Mouse (Mus musculus) limb, embryonic 11.5 days (tissue): ENCODE measurements around the gene Larp1. TPM values are rescaled to one million over a fixed set of nuclear protein-coding genes. Genes with fewer than 3 reads are reported as not detected.
A peak's percentile ranks its signal among the peaks of the same experiment; 100 is the strongest.
"Not testable (repeated sequence)": the region's sequence is repeated elsewhere in the genome, so short reads cannot be mapped to it uniquely, and the experiment has no call there.

Experiments used
- ATAC-seq: fragments of 200-750 bp; cut with Nextera tagmentation; 2 replicates; pipeline ENCODE4 v1.8.0; 2017; ENCODE audit warnings: low read depth; ENCODE audit not compliant: insufficient number of reproducible peaks, low FRiP score, low TSS enrichment
- DNase-seq: peaks from one replicate; pipeline ENCODE4 v3.0.0-alpha.2; 2015; ENCODE audit warnings: low spot score
- H3K27ac ChIP-seq: fragments of 300-500 bp; sonication (generic); replicated peaks from 2 replicates; pipeline ENCODE4 v1.5.1; 2014; ENCODE audit warnings: low read depth, mild to moderate bottlenecking, low read length
- H3K27me3 ChIP-seq: fragments of 300-500 bp; sonication (generic); 2 replicates; pipeline ENCODE4 v1.6.1; 2014; ENCODE audit warnings: mild to moderate bottlenecking, low read length, mixed read lengths; ENCODE audit not compliant: control insufficient read depth, insufficient read depth
- H3K36me3 ChIP-seq: fragments of 300-500 bp; sonication (generic); 2 replicates; pipeline ENCODE4 v1.6.1; 2014; ENCODE audit warnings: mild to moderate bottlenecking, low read length, moderate library complexity, mixed read lengths; ENCODE audit not compliant: control insufficient read depth, insufficient read depth
- H3K4me1 ChIP-seq: fragments of 300-500 bp; sonication (generic); 2 replicates; pipeline ENCODE4 v1.6.1; 2014; ENCODE audit warnings: low read length, mixed read lengths; ENCODE audit not compliant: control insufficient read depth, insufficient read depth
- H3K4me2 ChIP-seq: fragments of 300-500 bp; sonication (generic); 2 replicates; pipeline ENCODE4 v1.6.1; 2014; ENCODE audit warnings: low read depth, mild to moderate bottlenecking, moderate library complexity; ENCODE audit not compliant: severe bottlenecking
- H3K4me3 ChIP-seq: fragments of 300-500 bp; sonication (generic); 2 replicates; pipeline ENCODE4 v1.5.1; 2014; ENCODE audit warnings: low read depth, low read length
- H3K9ac ChIP-seq: fragments of 300-500 bp; sonication (generic); 2 replicates; pipeline ENCODE4 v1.6.1; 2014; ENCODE audit warnings: mild to moderate bottlenecking, low read length
- H3K9me3 ChIP-seq: fragments of 300-500 bp; sonication (generic); 2 replicates; pipeline ENCODE4 v1.6.1; 2016; ENCODE audit warnings: low read length; ENCODE audit not compliant: control insufficient read depth
- WGBS: fragments of 180-500 bp; shearing (Covaris S2); extraction: QIAGEN DNeasy Blood & Tissue Kit; methylation state at CpG from one replicate; pipeline ENCODE4 v1.1.7; 2014; 5-methylcytosine and 5-hydroxymethylcytosine counted together
- polyA plus RNA-seq: library from polyadenylated mRNA; unstranded; fragments of >200 nt; fragmentation: Nextera tagmentation; extraction: Ambion mirVana; gene quantifications from 2 replicates; pipeline ENCODE4 v1.2.1, GENCODE M21; 2014

Gene Larp1
- polyA plus RNA-seq, 1 experiment from 2014 or later = 18.9 TPM

DNA sequence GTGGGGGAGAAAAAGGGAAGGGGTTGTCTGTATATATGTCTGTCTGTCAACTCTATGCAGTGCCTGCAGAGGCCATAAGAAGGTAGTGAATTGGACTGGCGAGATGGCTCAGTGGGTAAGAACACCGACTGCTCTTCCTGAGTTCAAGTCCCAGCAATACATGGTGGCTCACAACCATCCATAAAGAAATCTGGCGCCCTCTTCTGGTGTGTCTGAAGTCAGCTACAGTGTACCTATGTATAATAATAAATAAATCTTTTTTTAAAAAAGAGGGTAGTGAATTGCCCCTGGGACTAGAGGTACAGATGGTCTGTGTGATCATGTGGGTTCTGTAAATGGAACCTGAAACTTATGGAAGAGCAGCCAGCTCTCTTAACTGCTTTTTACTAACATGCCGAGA is 37.6 kb downstream of the Larp1 start:
- Histone ChIP-seq H3K4me3 (no peak overlapping the region), H3K27ac (no peak overlapping the region), H3K9me3 (no peaks in the 10 kb centered on the region), H3K4me2 (no peak overlapping the region), H3K9ac (no peak overlapping the region), H3K4me1 (no peaks in the 10 kb centered on the region), H3K36me3 (peaks cover 26% of the 10 kb centered on the region), H3K27me3 (no peaks in the 10 kb centered on the region)
- DNase-seq (no peak), ATAC-seq (no peak)
- WGBS = 85% methylated on average over 4 of the region's 4 CpGs

DNA sequence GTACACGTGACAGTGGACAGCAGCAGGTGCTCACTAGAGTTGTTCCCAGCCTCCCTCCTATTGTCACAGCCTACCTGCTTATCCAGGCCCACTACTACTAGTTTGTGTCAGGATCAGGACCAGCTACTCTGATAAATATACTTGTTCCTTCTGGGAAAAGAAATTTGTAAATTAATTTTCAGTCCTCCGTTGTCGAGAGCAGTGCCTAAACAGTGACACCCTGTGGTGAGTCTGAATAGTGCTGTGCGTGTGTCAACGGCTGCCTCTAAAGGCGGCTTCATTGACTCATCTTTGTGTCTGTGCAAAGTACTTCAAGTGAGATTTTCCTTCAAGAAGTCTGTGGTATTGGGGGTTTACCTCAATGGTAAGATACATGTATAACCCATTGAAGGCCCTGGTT is 48.6 kb downstream of the Larp1 start:
- peak; percentile 42 for DNase-seq
- H3K9ac ChIP-seq = no peak overlapping the region
- no peak overlapping the region for H3K4me3 ChIP-seq
- 73% methylated on average over 6 of the region's 6 CpGs for WGBS
- peaks cover 20% of the 10 kb centered on the region for H3K36me3 ChIP-seq
- H3K4me1 ChIP-seq = no peaks in the 10 kb centered on the region
- H3K27me3 ChIP-seq = no peaks in the 10 kb centered on the region
- ATAC-seq = no peak
- H3K9me3 ChIP-seq = no peaks in the 10 kb centered on the region
- no peak overlapping the region for H3K4me2 ChIP-seq
- H3K27ac ChIP-seq = no peak overlapping the region

DNA sequence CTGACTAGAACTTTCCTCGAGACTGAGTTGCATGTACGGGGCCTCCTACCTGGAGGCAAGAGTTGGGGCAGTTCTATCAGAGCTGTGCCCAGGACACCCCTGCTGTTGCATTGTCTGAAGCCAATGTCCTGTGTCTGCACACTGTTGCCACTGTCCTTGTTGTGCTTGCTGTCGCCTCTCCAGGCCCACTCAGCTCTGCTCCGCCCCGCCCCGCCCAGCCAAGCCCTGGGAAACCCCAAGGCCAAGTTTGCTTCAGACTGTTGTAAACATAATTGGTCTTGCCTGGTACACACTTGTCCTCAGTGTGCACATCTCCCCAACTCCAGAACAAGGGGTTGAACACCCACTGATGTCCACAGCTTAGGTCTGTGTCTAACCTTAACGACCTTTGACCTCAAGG is 50.9 kb downstream of the Larp1 start:
- not testable (repeated sequence) for H3K4me3 ChIP-seq, DNase-seq, H3K27ac ChIP-seq, H3K9me3 ChIP-seq, H3K27me3 ChIP-seq, H3K4me2 ChIP-seq, ATAC-seq, H3K4me1 ChIP-seq, H3K9ac ChIP-seq
- 96% methylated on average over 7 of the region's 7 CpGs for WGBS
- H3K36me3 ChIP-seq = peaks cover 14% of the 10 kb centered on the region; the same call in 1 of the 2 replicates

DNA sequence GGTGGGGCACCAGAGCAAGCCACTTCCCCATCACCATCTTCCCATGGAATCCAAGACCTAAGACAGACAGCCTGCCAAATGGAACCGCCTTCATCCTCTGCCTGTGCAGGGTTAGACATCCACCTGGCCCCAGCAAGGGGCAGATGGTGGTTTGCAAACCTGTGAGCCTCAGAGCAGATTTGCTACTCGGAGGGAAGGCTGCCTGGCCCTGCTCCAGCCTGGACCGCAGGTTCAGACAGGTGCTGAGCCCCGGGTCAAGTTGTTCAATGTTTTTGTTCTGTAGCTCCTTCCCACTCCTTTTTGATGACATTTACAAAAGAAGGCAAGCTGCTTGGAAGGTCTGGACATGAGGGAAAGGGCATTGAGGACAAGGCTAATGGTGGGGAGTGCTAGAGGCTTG is 52.4 kb downstream of the Larp1 start:
- H3K4me1 ChIP-seq, H3K4me3 ChIP-seq, H3K9ac ChIP-seq, ATAC-seq, H3K36me3 ChIP-seq, H3K9me3 ChIP-seq, H3K27me3 ChIP-seq, H3K4me2 ChIP-seq, H3K27ac ChIP-seq, DNase-seq: not testable (repeated sequence)
- 94% methylated on average over 3 of the region's 4 CpGs for WGBS

DNA sequence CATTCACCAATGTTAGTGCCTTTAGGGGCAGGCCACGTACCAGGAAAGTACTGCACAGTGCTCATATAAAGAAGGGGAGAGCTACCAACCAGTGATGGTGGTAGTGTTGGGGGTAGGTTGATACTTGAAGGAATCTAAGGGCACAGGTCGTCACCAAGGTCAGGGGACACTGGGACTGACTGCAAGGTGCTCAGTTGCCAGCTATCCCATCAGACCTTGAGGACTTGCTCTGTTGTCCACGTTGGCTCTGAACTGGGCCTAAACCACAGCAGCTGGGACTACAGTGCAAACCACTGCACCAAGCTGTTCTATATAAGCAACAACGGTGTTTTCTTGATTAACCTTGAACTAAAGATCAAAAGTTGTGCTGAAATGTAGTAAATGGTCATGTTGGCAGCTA is 53.7 kb downstream of the Larp1 start:
- no peak overlapping the region for H3K9ac ChIP-seq
- no peak for ATAC-seq
- no peak overlapping the region for H3K4me3 ChIP-seq
- peaks cover 8% of the 10 kb centered on the region; the same call in 1 of the 2 replicates for H3K36me3 ChIP-seq
- no peak overlapping the region for H3K27ac ChIP-seq
- H3K27me3 ChIP-seq = no peaks in the 10 kb centered on the region
- H3K9me3 ChIP-seq = no peaks in the 10 kb centered on the region
- no peak overlapping the region for H3K4me2 ChIP-seq
- no peak for DNase-seq
- no peaks in the 10 kb centered on the region for H3K4me1 ChIP-seq
- 82% methylated on average over 4 of the region's 4 CpGs for WGBS

DNA sequence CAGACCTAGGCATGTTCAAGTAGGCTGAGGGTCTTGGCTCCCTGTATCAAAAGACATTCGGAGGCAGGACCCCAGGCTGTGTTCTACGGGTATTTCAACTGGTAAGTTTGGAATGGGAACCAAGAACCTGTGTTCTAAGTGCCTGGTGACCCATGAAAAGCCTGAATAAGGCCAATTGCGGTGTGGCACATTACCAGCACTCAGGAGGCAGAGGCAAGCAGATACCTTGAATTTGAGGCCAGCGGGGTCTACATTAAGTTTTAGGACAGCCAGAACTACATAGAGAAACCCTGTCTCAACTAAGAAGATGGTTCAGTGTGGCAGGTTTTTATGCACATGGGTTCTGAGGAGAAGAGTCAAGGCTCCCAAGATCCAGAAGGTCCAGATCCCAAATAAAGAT is 56.2 kb downstream of the Larp1 start:
- Histone ChIP-seq H3K4me3 (no peak overlapping the region), H3K9me3 (no peaks in the 10 kb centered on the region), H3K4me2 (no peak overlapping the region), H3K4me1 (no peaks in the 10 kb centered on the region), H3K27ac (no peak overlapping the region), H3K36me3 (peaks cover 1% of the 10 kb centered on the region; the same call in 1 of the 2 replicates), H3K9ac (no peak overlapping the region), H3K27me3 (no peaks in the 10 kb centered on the region)
- ATAC-seq (no peak), DNase-seq (no peak)
- 91% methylated on average over 4 of the region's 4 CpGs for WGBS

DNA sequence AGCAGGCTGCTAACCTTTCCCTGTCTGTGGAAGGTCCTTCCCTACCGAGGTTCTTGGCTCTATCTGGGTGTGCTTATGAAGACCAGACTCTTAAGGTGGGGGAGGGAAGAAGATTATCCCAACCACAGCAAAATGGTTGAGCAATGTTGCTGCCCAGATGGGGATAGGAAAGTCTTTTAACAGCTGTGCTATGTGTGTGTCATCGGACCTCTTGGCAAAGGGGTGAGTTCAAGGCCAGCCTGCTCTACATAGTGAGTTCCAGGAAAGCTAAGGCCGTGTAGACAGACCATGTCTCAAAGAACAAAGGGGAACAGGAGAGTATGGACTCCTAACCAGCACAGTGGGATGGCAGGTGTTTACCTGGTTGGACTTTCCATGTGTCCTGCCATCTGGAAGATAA is 64.1 kb downstream of the Larp1 start:
- no peak overlapping the region for H3K9ac ChIP-seq
- H3K4me1 ChIP-seq = no peaks in the 10 kb centered on the region
- ATAC-seq (no peak), DNase-seq (no peak)
- WGBS = 77% methylated on average over 3 of the region's 3 CpGs
- H3K9me3 ChIP-seq = no peaks in the 10 kb centered on the region
- H3K4me3 ChIP-seq = no peak overlapping the region
- no peak overlapping the region for H3K4me2 ChIP-seq
- no peaks in the 10 kb centered on the region for H3K36me3 ChIP-seq
- H3K27ac ChIP-seq = no peak overlapping the region
- no peaks in the 10 kb centered on the region for H3K27me3 ChIP-seq

DNA sequence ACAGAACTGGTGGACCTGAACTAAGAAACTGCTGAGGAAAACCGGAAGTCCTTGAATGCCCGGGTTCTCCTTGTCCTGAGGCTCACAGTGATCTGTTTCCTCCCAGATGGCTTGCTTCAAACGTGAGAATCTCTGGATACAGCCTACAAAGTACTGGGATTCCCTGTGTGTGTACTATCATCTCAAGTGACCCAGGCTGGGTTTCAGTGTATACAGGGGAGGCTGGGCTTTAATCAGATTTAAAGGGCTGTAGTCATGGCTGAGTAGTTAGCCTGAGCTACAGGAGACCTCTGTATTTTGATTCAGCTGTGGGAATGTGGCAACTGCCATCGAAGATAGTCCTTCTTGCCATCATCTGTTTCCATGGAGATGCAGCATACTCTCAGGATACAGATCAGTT is 68.4 kb downstream of the Larp1 start:
- Histone ChIP-seq H3K27ac (no peak overlapping the region), H3K27me3 (no peaks in the 10 kb centered on the region), H3K9me3 (no peaks in the 10 kb centered on the region), H3K4me1 (no peaks in the 10 kb centered on the region), H3K4me2 (no peak overlapping the region), H3K36me3 (no peaks in the 10 kb centered on the region), H3K4me3 (no peak overlapping the region), H3K9ac (no peak overlapping the region)
- ATAC-seq (no peak), DNase-seq (no peak)
- 77% methylated on average over 4 of the region's 4 CpGs for WGBS

DNA sequence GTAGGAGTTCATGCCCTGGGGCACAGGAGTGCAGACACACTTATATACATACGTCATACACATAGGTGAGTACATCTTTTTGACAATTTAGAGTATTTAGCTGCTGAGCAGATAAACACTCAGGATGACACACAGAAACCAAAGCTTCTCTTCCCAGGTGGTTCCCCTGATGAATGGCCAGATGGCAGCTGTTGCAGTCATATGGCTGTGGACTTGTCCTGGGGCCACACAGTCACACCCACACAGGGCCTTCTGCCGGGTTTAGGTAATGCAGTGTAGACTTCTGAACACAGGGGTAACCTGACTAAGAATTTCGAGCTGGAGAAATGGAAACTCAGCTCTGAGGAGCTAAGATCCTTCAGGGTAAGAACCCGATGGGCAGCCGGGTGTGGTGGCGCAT is 72.9 kb downstream of the Larp1 start:
- no peak overlapping the region for H3K27ac ChIP-seq
- no peak for DNase-seq
- H3K36me3 ChIP-seq = no peaks in the 10 kb centered on the region
- H3K4me1 ChIP-seq = no peaks in the 10 kb centered on the region
- no peak for ATAC-seq
- H3K4me2 ChIP-seq = no peak overlapping the region
- H3K9ac ChIP-seq = no peak overlapping the region
- no peak overlapping the region for H3K4me3 ChIP-seq
- H3K27me3 ChIP-seq = no peaks in the 10 kb centered on the region
- H3K9me3 ChIP-seq = no peaks in the 10 kb centered on the region
- 91% methylated on average over 6 of the region's 6 CpGs for WGBS
